Mouse (Mus musculus) intestine, postnatal 0 days (tissue): ENCODE results near the gene Dcaf8. TPM values are rescaled to one million over a fixed set of nuclear protein-coding genes. Genes with fewer than 3 reads are reported as not detected.

Experiments
- ATAC-seq: fragments of 200-750 bp; cut with Nextera tagmentation; 2 replicates; pipeline ENCODE4 v1.8.0; 2017; ENCODE audit warnings: mild to moderate bottlenecking, moderate TSS enrichment, moderate library complexity
- H3K27ac ChIP-seq: fragments of 300-500 bp; sonication (generic); 2 replicates; pipeline ENCODE4 v1.5.1; 2014; ENCODE audit warnings: mild to moderate bottlenecking, low read depth, low read length, moderate library complexity
- H3K27me3 ChIP-seq: fragments of 300-500 bp; sonication (generic); replicated peaks from 2 replicates; pipeline ENCODE4 v1.6.1; 2014; ENCODE audit warnings: low read length, mixed read lengths; ENCODE audit not compliant: control insufficient read depth, insufficient read depth
- H3K36me3 ChIP-seq: fragments of 300-500 bp; sonication (generic); 2 replicates; pipeline ENCODE4 v1.6.1; 2014; ENCODE audit warnings: mild to moderate bottlenecking, moderate library complexity; ENCODE audit not compliant: control insufficient read depth, insufficient read depth
- H3K4me1 ChIP-seq: fragments of 300-500 bp; sonication (generic); replicated peaks from 2 replicates; pipeline ENCODE4 v1.6.1; 2014; ENCODE audit warnings: antibody characterized with exemption, low read length, mixed read lengths; ENCODE audit not compliant: control insufficient read depth, insufficient read depth
- H3K4me2 ChIP-seq: fragments of 300-500 bp; sonication (generic); replicated peaks from 2 replicates; pipeline ENCODE4 v1.6.1; 2014; ENCODE audit warnings: low read depth, mild to moderate bottlenecking, moderate library complexity
- H3K4me3 ChIP-seq: fragments of 300-500 bp; sonication (generic); 2 replicates; pipeline ENCODE4 v1.5.1; 2014; ENCODE audit warnings: low read depth, low read length
- H3K9ac ChIP-seq: fragments of 300-500 bp; sonication (generic); 2 replicates; pipeline ENCODE4 v1.6.1; 2014; ENCODE audit warnings: mild to moderate bottlenecking, low read depth, low read length
- H3K9me3 ChIP-seq: fragments of 300-500 bp; sonication (generic); 2 replicates; pipeline ENCODE4 v1.6.1; 2016; ENCODE audit warnings: mixed run types; ENCODE audit not compliant: control insufficient read depth
- CTCF ChIP-seq: sonication (generic); IDR thresholded peaks from 2 replicates; pipeline ENCODE4 v1.5.1; 2016; ENCODE audit warnings: low read depth, mild to moderate bottlenecking, control low read depth, antibody characterized with exemption, moderate library complexity
- WGBS: fragments of 180-500 bp; shearing (Covaris S2); extraction: QIAGEN DNeasy Blood & Tissue Kit; methylation state at CpG from one replicate; pipeline ENCODE4 v1.1.7; 2014; 5-methylcytosine and 5-hydroxymethylcytosine counted together
- polyA plus RNA-seq: library from polyadenylated mRNA; unstranded; fragments of >200 nt; fragmentation: Nextera tagmentation; extraction: Ambion mirVana; gene quantifications from 2 replicates; pipeline ENCODE4 v1.2.1, GENCODE M21; 2015

Dcaf8 gene
- polyA plus RNA-seq, 1 experiment from 2014 or later: 48.6 TPM

- WGBS: 1% methylated on average over 5 of the region's 5 CpGs
- H3K36me3 ChIP-seq: no peaks in the 10 kb centered on the region
- peak; percentile 97 for TF ChIP-seq CTCF
- H3K9me3 ChIP-seq: no peaks in the 10 kb centered on the region
- no peak overlapping the region for H3K4me3 ChIP-seq
- no peaks in the 10 kb centered on the region for H3K27me3 ChIP-seq
- ATAC-seq: peak; percentile 80
- H3K9ac ChIP-seq: no peak overlapping the region
- no peaks in the 10 kb centered on the region; the same call in 1 of the 2 replicates for H3K4me1 ChIP-seq
- peak overlapping the region; percentile 47 for H3K4me2 ChIP-seq
- 0 out of 2 replicates have a peak overlapping the region, but pooled peaks have one; percentile 5 for H3K27ac ChIP-seq
These were observed 69.3 kb downstream of the Dcaf8 start for GRCm38 (mm10) chr1:172217148-172217547.

- no peaks in the 10 kb centered on the region for H3K9me3 ChIP-seq
- H3K4me3 ChIP-seq: no peak overlapping the region
- no peaks in the 10 kb centered on the region; the same call in 1 of the 2 replicates for H3K4me1 ChIP-seq
- H3K4me2 ChIP-seq: no peak overlapping the region
- no peak overlapping the region for H3K9ac ChIP-seq
- 66% methylated on average over 15 of the region's 15 CpGs for WGBS
- TF ChIP-seq CTCF: no peak
- H3K36me3 ChIP-seq: no peaks in the 10 kb centered on the region
- no peak for ATAC-seq
- H3K27ac ChIP-seq: no peak overlapping the region
- no peaks in the 10 kb centered on the region for H3K27me3 ChIP-seq
These were observed 70.5 kb downstream of the Dcaf8 start for GRCm38 (mm10) chr1:172218164-172218910.

- 81% methylated on average over 19 of the region's 19 CpGs for WGBS
- no peaks in the 10 kb centered on the region; the same call in 1 of the 2 replicates for H3K4me1 ChIP-seq
- no peaks in the 10 kb centered on the region for H3K9me3 ChIP-seq
- H3K36me3 ChIP-seq: no peaks in the 10 kb centered on the region
- no peak within 1 kb of the TSS for H3K4me3 ChIP-seq
- no peak for ATAC-seq
- no peak within 1 kb of the TSS for H3K4me2 ChIP-seq
- TF ChIP-seq CTCF: no peak
- H3K27me3 ChIP-seq: no peaks in the 10 kb centered on the region
- H3K9ac ChIP-seq: no peak within 1 kb of the TSS
- H3K27ac ChIP-seq: peak within 1 kb of the TSS; percentile 37
These were observed 71.8 kb downstream of the Dcaf8 start, which contains the start of gene Casq1 for GRCm38 (mm10) chr1:172219451-172220406. TSS of gene Casq1 (minus strand) at chr1:172219868.

GRCm38 (mm10) chr1:172220414-172220813 lies 72.5 kb downstream of the Dcaf8 start:
- Histone ChIP-seq H3K27me3 (no peaks in the 10 kb centered on the region), H3K27ac (peak overlapping the region; percentile 37; the same call in 1 of the 2 replicates), H3K36me3 (no peaks in the 10 kb centered on the region), H3K9me3 (no peaks in the 10 kb centered on the region), H3K4me2 (no peak overlapping the region), H3K9ac (no peak overlapping the region), H3K4me1 (no peaks in the 10 kb centered on the region; the same call in 1 of the 2 replicates), H3K4me3 (no peak overlapping the region)
- TF ChIP-seq CTCF: no peak
- peak; percentile 16; the same call in 1 of the 2 replicates for ATAC-seq
- 33% methylated on average over 10 of the region's 10 CpGs for WGBS

GRCm38 (mm10) chr1:172221297-172222063 lies 73.6 kb downstream of the Dcaf8 start:
- Histone ChIP-seq H3K4me3 (no peak overlapping the region), H3K4me1 (no peaks in the 10 kb centered on the region; the same call in 1 of the 2 replicates), H3K9me3 (no peaks in the 10 kb centered on the region), H3K27me3 (no peaks in the 10 kb centered on the region), H3K4me2 (no peak overlapping the region), H3K27ac (no peak overlapping the region), H3K36me3 (no peaks in the 10 kb centered on the region), H3K9ac (no peak overlapping the region)
- ATAC-seq: no peak
- no peak for TF ChIP-seq CTCF
- 64% methylated on average over 11 of the region's 11 CpGs for WGBS
